Mouse (Mus musculus) lung, postnatal 25 days (tissue): ENCODE measurements around the gene Alg9.

Experiments
- DNase-seq: peaks from one replicate; pipeline ENCODE4 v3.0.0; 2022; ENCODE audit warnings: low spot score

The Alg9 gene

DNA sequence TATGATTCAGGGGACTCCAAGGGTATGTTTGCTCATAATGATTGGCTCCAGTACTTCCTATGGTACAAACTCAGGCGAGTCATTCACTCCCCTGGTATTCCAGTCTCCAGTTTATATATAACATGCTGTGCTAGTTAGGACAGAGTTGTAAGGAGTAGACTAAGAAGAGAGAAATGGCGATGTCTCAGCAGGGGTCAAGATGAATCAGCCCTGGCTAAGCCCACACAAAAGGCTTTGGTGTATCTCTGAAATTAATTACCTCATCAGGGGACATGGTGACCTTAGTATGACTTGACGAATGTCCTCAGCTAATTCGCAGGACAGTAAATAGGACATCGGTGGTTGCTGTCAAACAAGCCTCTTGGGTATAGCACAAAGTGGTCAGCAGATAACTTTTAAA is 18.1 kb upstream of the Alg9 start:
- DNase-seq, result no peak

DNA sequence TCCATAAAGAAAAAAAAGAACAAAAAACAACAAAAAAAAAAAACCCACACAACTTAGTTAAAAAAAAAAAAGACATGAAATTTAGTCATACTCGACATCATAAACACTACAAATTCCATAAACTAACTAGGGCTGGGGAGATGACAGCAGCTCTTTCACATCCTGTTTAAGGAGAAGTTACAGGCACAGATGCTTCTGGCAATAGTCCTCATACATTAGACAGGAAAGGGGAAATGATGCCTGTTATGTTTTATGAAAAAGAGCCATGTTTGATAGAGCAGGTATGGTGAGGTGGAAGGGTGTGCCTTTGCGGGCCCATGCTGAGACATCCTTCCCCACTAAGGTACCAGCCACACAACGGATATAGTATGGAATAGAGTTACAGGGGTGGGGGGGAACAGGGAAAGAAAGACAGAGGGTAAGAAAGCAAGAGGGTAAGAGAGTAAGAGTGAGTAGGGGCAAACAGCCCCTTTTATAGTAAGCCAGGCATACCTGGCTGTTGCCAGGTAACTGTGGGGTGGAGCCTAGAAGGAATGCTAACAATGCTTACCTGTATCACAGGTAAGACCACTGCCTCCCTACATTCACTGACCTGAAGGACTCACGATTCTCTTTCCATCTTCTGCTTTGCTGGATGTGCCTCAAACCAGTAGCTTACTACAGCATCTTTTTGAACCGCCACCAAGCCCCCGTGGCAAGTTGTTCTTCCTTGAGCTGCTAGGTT is 13.1 kb upstream of the Alg9 start:
- DNase-seq, result no peak

GRCm38 (mm10) chr9:50763331-50763730 is 11.5 kb upstream of the Alg9 start:
- DNase-seq, result no peak

- no peak for DNase-seq
Measured at GRCm38 (mm10) chr9:50767531-50768106, 7.2 kb upstream of the Alg9 start.

DNA sequence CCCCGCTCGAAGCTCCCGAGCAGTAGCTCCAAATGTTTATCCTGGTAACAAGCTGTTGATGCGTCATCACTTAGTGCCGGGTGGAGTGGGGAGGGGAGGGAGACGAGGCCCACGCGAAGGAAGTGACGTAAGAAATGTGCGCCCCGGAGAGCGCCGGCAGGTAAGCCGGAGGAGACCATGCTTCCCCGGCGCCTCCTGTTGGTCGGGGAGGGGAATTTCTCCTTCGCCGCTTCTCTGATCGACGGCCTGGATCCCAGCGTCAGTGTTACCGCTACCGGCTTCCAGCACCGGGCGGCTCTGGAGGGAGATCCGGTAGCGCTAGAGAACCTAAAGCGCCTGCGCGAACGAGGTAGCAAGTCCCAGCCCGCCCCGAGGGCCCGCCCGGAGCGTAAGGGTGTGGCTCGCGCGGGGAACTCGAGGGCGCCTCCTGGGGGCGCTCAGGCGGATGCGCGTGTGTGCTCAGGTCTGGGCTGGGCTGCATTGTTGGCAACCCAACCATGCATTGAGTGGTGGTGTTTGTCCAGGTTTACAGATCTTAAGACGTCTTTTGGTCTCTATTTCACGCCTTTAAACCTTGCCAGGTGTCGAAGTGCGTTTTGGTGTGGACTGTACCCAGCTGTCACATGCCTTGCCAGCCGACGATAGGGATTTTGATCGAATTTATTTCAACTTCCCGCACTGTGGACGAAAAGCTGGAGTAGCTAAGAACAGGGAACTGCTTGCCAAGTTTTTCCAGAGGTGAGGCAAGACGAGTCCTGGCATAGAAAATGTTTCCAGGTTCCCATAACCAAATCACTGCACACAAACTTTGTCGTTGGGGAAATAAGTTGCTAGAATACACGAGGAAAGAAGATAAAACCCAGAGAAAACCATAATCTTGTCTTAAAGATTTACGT is 6.5 kb upstream of the Alg9 start, which contains the start of gene Fdxacb1:
Gene Fdxacb1 (plus strand): TSS at position 130 of the 896 bp plus-strand sequence.
- DNase-seq, result peak; percentile 99

GRCm38 (mm10) chr9:50770011-50770410 is 4.8 kb upstream of the Alg9 start:
- no peak for DNase-seq

- DNase-seq, result no peak
Measured at GRCm38 (mm10) chr9:50774026-50774462, 775 bp upstream of the Alg9 start.

DNA sequence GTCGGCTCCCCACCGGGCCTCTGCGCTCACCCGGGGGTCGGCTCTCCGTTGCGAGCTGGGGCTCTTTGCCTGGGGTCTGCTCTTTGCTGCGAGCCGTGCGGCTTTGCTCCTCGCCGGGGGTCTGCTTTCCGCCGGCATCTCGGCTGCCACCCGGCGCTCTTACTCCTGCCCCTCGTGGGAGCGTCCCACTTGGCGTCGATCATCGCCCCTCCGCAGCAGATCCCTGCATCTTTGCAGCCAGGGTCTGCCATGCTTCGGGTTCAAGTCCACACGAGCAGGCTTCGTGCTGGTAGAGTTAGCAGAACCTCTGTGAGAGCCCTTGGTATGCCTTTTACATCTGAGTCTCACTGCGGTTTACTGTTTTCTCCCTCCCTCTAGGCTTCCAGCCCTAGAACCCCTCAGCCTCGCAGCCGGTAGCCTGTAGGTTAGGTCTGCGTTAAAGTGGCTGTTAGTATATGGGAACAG is 875 bp downstream of the Alg9 start:
- no peak for DNase-seq

GRCm38 (mm10) chr9:50776162-50776760 is 1.4 kb downstream of the Alg9 start:
- no peak for DNase-seq

DNA sequence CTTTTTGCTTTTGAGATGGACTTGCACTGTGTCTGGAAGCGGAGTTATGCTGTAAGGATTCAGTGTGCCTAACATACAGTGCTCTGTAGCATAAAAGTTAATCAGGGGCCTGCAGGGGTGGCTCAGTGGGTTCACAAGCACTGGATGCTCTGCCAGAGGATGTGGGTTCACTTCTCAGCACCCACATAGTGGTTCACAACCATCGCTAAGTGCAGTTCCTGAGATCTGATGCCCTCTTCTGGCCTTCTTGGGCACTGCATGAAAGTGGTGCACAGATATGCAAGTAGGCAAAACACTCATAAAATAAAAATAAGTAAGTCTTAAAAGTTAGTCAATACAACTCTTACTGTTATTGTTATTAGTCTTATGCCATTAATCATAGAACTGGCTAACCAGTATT is 7.3 kb downstream of the Alg9 start:
- no peak for DNase-seq

- DNase-seq, result no peak
Measured at GRCm38 (mm10) chr9:50795266-50795665, 20.4 kb downstream of the Alg9 start.

- no peak for DNase-seq
Measured at GRCm38 (mm10) chr9:50796776-50797175, 22.0 kb downstream of the Alg9 start.

DNA sequence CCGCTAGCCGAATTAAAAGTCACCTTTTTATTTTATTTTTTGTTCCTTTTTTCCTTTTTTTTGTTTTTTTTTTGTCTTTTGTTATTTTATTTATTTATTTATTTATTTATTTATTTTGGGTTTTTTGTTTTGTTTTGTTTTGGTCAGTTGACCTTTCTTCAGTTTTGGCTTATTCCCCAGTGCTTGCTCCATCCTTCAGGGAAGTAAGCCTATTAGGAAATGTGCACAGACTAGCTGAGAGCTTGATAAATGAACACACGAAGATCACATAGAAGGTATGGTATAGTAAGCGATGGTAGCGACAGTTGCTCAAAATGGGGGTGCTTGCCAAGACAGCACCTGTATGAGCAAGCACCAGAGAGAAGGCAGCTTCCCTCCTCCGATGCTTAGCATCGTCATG is 22.8 kb downstream of the Alg9 start:
- DNase-seq, result no peak

- peak; percentile 57 for DNase-seq
Measured at GRCm38 (mm10) chr9:50798368-50798767, 23.5 kb downstream of the Alg9 start.

- DNase-seq, result peak; percentile 61
Measured at GRCm38 (mm10) chr9:50800985-50801384, 26.2 kb downstream of the Alg9 start.

DNA sequence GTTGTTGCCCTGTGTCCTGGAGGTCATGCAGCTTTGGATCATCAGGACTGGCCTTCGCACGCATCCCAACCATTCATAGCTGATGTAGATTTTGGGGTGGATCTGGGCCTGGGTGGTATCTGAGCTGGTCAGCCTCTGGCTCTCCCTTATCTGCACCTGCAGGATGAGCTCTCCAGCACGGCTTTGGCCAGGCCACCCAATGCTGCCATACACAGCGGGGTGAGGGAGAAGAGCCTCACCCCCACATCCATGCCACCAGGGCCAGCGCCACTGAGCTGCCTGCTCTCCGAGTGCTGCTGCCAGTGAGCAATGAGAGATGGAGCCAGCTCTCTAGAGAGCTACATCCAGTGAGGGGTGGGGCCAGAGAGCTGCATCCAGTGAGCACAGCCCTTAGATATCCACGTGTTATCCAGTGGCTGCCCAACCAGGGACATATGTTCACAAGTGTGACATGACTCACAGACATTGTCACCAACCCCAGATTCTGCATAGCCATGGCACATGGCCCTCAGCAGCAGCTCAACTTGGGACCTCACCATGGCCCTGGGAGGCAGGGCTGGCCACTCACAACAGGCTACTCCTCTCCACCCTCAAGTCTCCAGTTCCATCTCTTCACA is 28.3 kb downstream of the Alg9 start:
- DNase-seq, result no peak

GRCm38 (mm10) chr9:50808471-50808870 is 33.7 kb downstream of the Alg9 start:
- peak; percentile 57 for DNase-seq

- no peak for DNase-seq
Measured at GRCm38 (mm10) chr9:50809146-50809545, 34.3 kb downstream of the Alg9 start.

- no peak for DNase-seq
Measured at GRCm38 (mm10) chr9:50811187-50811586, 36.4 kb downstream of the Alg9 start.

DNA sequence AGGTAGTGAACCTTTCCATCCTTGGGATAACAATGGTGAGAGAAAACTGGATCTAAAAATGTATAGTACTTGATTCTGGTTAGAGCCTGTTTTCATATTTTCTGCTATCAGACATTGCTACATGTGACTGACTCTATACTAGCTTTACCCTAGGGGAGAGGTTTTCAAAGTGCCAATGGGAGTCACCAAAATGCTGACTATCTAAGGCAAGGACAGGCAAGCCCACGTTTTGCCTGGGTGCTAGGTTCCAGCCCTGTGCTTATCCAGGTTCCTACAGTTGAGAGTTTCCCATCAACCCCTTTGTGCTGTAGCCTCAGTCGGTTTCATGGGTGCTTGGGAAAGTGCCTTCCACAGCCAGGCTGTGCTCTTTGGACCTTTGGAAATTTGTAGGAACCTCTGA is 36.9 kb downstream of the Alg9 start:
- DNase-seq, result no peak

GRCm38 (mm10) chr9:50813796-50814195 is 39.0 kb downstream of the Alg9 start:
- no peak for DNase-seq

DNA sequence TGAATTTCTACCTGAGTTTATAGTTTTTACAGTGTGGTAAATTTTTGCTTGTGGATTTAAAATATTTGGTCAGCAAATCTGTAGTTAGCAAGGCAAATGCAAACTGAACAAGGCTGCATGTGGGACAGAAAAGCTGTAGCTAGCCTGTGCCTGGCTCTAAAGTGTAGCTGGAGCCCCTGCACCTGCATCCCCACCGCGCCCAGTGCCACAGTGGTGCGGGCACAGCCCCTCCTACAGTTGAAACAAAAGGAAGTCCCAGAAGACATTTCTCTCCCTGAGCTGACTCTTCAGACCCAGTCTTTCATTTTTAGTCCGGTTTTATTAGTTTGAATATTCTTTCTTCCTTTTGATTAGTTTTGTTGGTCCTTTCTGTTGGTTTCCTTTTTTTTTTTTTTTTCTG is 40.8 kb downstream of the Alg9 start:
- DNase-seq, result no peak
